Mouse (Mus musculus): ENCODE measurements around the gene Pla2g2f.
A peak's percentile ranks its signal among the peaks of the same experiment; 100 is the strongest.

The Pla2g2f gene

GRCm38 (mm10) chr4:138755983-138756382 is 1.4 kb downstream of the Pla2g2f start:
- DNase-seq: no peak

DNA sequence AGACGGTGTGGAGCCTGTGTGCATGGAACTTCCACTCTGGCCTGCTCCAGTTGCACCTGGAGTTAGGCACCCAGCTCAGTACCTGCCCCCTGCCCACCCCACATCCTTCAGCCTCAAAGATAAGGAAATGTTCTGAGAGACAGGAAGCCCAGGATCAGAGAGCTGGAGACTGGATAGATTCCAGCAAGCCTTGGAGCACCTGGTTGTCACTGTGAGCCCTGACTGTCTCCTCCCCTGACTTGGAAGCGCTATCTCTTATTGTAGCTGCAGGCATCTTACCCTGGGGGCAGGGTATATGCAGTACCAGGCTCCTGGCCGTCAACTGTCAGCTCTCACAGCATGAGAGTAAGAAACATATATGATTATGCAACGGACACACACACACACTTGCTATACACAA is 2.0 kb downstream of the Pla2g2f start:
- no peak for DNase-seq

- no peak for DNase-seq
Measured at GRCm38 (mm10) chr4:138754432-138754831, 3.0 kb downstream of the Pla2g2f start.

DNA sequence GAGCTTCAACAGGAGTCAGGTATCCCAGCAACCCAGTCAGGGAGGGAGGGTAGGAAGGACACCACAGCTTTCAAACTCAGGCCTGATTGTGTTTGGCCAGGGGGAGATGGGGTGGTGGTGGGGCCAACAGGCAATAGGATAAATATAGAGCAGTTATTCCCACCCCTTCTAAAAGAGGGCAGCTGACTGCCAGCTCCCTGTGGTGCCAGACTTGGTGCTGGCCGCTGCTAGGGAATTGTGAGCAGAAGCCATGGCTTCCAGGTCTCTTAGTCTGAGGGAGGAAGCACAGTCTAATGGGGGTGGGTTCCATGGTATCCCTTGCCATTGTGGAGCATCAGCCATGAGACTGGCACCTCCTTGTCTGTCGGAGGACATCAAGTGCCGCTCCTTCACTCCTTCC is 3.8 kb downstream of the Pla2g2f start:
- no peak for DNase-seq

- DNase-seq: no peak
Measured at GRCm38 (mm10) chr4:138752603-138753002, 4.8 kb downstream of the Pla2g2f start.

DNA sequence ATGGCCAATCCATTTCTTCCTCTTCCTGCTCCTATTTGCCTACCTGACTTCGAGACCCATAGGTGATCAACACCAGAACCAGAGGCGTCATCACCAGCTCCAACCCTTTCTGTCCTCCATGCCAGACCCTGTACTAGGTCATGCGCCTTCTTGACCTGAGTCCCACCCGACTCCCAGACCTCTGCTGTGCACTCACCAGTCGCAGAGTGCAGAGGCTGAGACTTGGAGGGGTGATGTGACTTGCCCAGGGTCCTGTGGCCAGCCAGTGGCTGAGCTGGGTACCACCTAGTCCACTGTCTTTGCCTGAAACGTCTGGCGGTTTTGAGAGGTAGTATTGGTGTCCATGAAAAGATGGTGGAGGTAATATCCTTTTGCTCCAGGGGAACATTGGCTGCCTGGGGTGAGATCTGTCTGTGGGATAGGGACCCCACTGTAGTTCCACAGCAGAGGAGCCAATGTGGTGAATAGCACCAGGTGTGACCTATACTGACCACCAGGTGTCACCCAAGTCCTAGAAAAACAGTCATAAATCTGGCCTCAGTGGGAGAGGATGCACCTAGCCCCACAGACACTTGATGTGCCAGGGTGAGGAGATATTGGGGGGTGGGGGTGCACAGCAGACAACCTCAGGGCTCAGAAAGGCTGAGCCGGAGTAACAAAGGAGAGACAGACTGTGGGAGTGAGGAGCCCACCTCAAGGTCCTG is 8.9 kb downstream of the Pla2g2f start:
- DNase-seq: peak; percentile 49 to 65

GRCm38 (mm10) chr4:138747851-138748250 is 9.6 kb downstream of the Pla2g2f start:
- DNase-seq: no peak

GRCm38 (mm10) chr4:138746866-138747265 is 10.6 kb downstream of the Pla2g2f start:
- no peak for DNase-seq

- no peak for DNase-seq
Measured at GRCm38 (mm10) chr4:138745884-138746283, 11.5 kb downstream of the Pla2g2f start.

GRCm38 (mm10) chr4:138739136-138739851 is 18.1 kb downstream of the Pla2g2f start:
- DNase-seq: peak; percentile 30 to 31

GRCm38 (mm10) chr4:138737031-138737430 is 20.4 kb downstream of the Pla2g2f start, which contains the start of gene Ubxn10:
TSS of gene Ubxn10 (minus strand) at chr4:138737167.
- no peak for DNase-seq

DNA sequence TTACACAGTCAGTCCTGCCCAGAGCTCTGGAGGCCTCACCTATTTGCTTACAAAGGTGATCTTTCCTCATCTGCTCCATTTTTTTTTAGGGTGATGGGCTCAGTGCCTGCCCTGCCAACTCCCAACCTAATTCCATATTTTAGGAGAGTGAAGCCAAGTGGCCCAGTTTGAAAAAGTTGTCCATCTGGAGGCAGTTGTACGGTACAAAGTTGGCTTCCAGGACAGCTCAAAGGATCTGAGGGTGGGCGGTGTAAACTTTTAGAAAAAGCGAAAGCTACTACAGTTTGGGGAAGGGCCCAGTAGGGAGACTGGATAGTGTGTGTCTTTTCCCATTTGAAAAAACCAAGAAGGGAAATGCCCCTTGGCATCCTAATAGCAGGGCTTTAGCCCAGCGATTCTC is 22.6 kb downstream of the Pla2g2f start:
- DNase-seq: no peak

DNA sequence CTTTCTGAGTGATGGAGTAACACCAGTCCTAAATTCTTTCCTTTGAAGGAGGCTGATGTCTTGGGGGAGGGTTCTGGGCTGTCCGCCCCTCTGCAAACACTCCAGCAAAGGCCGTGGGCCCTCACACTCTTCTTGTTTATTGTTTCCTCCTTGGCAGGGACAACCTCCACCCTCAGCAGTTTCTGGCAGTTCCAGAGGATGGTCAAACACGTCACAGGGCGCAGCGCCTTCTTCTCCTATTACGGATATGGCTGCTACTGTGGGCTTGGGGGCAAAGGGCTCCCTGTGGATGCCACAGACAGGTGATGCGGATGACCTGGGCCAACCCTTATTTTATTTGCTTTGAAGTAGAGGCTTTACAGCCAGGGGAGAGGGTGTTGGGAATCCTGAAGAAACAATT is 23.3 kb downstream of the Pla2g2f start:
- no peak for DNase-seq

GRCm38 (mm10) chr4:138729018-138729703 is 28.3 kb downstream of the Pla2g2f start:
- DNase-seq: no peak

GRCm38 (mm10) chr4:138725751-138726150 is 31.7 kb downstream of the Pla2g2f start:
- DNase-seq: no peak

DNA sequence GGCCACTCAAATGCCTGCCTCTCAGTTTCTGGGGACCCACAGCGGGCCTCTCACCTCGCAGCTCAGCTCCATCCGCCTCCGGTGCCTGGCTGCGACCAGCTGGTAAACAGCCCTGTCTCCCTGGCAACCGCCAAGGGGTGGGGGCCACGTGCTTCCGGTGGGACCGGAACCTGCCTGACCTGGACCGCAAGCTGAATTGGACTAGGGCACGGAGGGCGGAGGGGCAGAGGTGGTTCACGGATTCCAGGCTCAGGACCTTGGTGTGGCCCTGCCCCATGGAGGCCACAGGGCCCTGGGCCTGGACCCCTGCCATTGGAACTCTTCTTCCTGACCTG is 32.3 kb downstream of the Pla2g2f start:
- DNase-seq: peak; percentile 34 to 43

DNA sequence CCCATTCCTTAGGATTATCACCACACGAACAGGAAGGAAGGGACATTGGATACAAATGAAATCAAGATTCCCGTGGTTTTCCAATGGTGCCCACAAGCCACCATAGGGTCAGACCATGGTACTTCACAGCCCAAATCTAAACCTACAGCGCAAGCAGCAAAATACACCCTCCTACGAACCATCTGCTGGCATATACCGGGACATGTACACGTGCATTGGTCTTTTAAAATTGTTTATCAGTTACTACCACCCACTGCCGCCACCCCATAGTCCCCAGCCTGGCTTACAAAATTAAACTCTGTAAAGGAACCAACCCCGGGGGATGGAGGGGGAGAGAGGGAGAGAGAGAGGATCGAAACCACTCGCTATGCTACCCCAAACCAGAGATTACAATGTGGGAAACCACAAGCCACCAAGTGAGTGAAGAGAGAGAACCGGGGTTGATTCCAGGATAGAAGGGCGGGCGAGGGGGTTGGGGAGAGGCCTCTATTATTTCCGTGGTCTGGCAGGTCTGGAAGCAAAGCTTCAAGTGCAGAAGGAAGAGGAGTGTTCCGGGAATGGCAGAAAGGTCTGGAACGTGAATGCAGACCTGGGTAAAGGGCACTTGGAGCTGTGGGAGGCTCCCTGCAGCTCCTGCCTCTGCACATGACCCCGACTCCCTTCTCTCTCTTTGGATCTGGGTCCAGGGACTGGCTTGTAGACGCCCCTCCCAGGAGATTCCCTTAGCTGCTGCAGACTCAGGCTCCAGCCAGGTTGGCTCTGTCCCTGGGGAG is 32.9 kb downstream of the Pla2g2f start, which contains the start of gene Pla2g2c:
Pla2g2c (plus strand) TSS at position 439 of the 773 bp plus-strand sequence.
- no peak for DNase-seq

DNA sequence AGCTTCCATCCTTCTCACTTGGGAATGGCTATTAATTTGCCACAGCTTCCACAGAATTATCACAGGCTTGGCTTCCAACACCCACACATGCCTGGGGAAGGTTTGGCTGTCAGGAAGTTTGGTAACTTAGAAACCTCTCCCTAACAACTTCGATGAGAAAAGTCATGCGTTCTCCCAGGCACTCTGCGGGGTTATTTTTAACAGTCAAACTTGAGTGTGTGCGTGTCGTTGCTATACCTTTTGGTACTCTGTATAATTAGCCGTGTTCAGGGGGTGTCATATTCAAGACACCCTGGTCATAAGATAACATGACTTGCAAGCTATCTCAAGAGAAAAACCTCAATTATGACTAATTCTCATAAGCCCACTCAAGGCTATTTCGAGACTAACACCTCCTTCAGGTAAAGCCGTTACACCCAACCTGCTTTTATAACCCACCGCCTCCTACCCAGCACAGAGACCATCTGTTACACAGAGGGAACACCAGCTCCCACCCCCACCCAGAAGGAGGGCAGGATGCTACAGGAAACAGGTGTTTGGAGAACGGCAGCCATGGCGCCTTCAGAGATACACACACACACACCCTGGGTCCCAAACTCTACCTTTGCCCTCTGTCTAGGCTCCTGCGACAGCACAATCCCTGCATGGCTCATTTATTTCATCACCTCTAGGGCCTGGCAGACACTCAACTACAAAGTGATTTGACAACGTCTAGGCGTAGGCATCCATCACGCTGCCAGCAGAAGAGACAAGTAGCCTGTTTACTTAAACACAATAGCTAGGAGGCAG is 33.7 kb downstream of the Pla2g2f start:
- no peak for DNase-seq

- DNase-seq: no peak
Measured at GRCm38 (mm10) chr4:138719264-138719596, 38.2 kb downstream of the Pla2g2f start.

DNA sequence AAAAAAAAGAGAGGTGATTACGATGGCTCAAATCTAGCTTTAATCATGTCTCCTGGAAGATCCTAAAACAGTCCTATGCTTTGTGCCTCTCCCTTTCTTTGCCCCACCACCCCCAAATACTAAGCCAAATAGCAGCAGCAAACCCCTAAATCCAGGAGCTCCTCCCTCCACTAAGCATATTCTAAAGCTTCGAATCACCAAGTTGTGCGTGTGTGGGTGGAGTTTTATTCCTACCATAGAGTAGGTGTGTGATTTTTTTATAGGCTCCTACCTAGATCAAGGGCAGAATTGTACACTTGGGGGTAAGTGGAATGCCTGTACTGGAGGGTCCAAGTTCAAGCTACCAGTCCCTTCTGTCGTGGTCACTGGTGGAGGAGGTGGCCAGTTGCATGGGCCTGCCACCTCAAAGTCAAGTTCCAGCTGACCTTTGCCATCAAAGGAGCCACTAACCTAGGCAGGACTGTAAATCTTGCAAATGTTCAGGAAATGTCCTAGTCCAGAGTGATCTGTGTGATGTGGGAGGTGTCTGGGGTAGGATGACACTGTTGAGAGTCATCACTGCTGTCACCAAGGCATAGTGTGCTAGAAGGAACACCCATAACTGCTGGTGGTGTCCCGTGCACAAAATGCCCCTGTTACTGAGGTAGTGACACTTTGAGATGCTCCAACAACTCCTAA is 38.7 kb downstream of the Pla2g2f start:
- DNase-seq: no peak

DNA sequence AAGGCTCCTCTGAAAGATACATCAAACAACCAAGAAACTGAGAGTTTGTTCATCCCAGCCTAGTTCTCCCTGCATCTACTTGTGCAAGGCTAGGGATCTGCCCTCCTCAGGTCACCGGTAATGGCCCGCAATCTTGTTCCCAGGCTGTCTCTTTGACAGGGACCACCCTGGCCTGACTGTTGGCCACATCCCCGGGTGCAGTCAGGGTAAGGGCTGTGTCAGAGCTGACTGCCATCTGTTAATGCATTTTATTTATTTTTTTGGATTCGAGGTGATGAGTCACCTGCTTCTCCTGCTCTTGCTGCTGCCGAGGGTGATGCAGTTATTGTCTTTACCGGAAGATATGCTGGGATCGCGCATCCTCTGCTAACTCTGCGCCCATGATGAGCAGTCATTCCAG is 40.7 kb downstream of the Pla2g2f start:
- DNase-seq: peak; percentile 27 to 41

- no peak for DNase-seq
Measured at GRCm38 (mm10) chr4:138714186-138714585, 43.2 kb downstream of the Pla2g2f start.
